Mouse (Mus musculus): ENCODE measurements at regions not wholly inside any gene's neighbourhood (a gene's known extent, or its start where the extent isn't known, plus 50 kb on each side); places are given as distances from the start of the nearest gene placed in this dataset.
"Not testable (repeated sequence)": the region's sequence is repeated elsewhere in the genome, so short reads cannot be mapped to it uniquely, and the experiment has no call there.

DNA sequence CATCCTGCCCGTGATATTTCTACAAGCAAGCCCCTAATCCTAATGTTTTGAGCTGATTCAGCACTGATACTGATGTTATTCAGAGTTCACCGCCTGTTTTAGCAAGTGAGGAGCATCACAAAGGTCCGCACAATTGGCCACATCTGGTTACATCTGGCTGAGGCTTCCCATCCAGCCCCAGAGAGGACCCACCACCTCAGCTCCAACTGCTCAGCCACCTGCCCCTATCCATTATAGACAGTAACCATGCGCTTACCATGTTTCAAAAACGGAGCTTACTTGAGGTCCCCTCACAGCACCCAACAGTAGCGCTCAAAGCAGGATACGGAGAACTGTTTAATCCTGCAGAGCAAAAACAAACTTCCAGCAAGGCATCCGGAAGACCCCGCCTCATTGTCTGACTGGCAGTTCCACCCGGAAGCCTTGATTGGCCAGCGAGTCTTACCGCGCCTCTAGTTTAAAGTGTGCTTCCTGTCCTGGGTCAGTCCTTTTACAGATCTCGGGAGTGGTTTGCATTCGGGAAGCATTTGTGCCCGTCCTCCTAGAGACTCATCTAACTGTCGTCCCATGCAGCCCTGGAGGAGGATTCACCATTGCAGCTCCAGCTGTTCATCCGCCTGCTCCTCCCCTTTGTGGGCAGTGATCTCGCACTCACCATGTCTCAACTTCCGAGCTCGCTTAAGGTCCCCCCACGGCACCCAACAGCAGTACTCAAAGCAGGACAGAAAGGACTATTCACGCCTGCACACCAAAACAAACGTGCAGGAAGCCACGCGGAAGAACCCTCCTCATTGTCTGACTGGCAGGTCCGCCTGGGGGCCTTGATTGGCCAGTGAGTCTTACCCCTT, 69.9 kb upstream of the Zfp825 start:
- DNase-seq (ENCODE audit: low spot score) = peak; percentile 70
- intact Hi-C loops (cut with DNase I) = not testable (repeated sequence)

DNA sequence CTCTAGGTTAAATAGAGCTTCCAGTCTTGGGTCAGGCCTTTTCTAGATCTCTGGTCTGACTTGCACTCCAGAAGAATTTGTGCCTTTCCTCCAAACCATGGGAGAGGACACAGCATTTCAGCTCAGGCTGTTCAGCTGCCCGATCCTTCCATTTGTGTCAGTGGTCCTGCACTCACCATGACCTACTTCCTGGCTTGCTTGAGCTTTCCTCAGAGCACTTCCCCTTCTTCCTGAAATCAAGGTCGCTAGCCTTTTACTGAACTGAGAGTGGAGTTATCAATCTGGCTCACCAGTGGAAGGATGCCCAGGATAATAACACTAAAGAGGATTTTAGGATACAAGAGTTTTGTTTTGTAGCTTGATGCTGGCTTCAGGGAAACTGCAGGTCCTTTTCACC, 70.5 kb upstream of the Zfp825 start:
- DNase-seq (ENCODE audit: low spot score); intact Hi-C loops (cut with DNase I): not testable (repeated sequence)

DNA sequence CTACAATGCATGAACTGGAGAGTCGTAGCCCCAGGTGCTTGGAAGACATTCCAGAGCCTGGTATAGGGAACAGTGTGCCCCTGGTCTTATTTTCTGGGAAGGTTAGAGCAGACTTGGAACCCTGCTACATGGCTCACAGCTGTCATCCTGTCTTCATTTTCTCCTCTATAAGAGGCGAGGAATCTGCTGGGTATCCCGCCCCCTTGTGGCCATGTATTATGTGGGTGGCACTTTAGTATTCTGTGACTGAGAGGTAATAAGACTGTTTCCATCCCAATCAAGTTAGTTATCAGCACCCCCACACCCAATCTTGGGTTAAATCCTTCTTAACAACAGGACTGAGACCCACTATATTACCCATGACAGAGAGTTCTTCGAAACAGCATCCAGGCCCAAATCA, 69.4 kb upstream of the Erap1 start:
- DNase-seq (ENCODE audit: low spot score); intact Hi-C loops (cut with DNase I): not testable (repeated sequence)
